10 mouse cellular contexts compared by ENCODE assay signal in the genomic region with DNA sequence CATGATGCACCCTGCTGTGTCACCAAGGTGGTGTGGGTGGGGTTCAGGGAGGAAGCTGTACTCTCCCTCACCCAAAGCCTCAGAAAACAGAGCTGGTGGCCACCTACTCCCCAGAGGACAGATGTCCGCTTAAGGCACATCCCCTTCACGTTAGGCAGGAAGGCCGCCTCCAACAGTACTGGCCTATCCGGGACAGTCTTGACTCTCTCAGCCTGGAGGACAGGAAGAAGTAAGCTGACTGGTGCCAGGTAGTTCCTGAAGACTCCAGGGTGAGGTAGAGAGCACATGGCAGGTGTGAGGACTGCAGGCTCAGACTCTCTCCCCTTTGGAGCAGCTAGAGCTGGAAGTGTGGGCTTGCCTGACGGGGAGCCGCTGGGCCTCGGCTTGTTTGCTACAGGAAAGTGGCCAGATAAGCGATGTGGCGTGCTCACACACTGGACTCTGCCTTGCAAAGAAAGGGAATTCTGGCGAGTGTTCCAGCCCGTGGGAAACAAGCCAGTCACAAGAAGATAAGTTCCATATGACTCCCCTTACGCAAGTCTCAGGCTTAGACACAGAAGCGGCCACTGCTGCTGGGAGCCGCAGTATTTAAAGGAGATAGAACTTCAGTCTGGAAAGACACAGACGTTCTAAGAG. TPM values are rescaled to one million over a fixed set of nuclear protein-coding genes. Genes with fewer than 3 reads are reported as not detected.
DNase-seq lines count a peak whose midpoint lies in the region; ATAC-seq and TF ChIP-seq lines count a peak whose summit lies in the region.
"Had no signal": no experiment of that assay in that cellular context is flagged by ENCODE, and none has a peak within 500 bp of the region (broad histone marks: within the 10 kb centered on the region; RNA-seq: fewer than 3 reads in every experiment).

No protein-coding gene starts in this region.

- H3K4me2 ChIP-seq in embryonic facial prominence, embryonic 14.5 days (ENCODE audit: low read depth, low read length) = peak overlapping the region; percentile 10; the same call in 1 of the 2 replicates
- H3K4me2 ChIP-seq in intestine, embryonic 15.5 days (replicated peaks) = no peak overlapping the region
- H3K4me2 ChIP-seq: midbrain, embryonic 12.5 days had no signal

- no peak overlapping the region for H3K27ac ChIP-seq in gastrocnemius, adult 2 months
- H3K27ac ChIP-seq in embryonic facial prominence, embryonic 14.5 days (replicated peaks; ENCODE audit: low read depth, low read length) = no peak overlapping the region
- peak overlapping the region; percentile 45 for H3K27ac ChIP-seq in intestine, embryonic 15.5 days
- H3K27ac ChIP-seq: midbrain, embryonic 12.5 days had no signal

- intact Hi-C loops in gastrocnemius, postnatal 14 days (cut with DNase I; ENCODE audit: low total_unique reads) = no loop called here
- intact Hi-C loops in gastrocnemius, adult 2 months (cut with DNase I) = no loop called here

- WGBS in embryonic facial prominence, embryonic 14.5 days = 49% methylated on average over 15 of the region's 15 CpGs
- 38% methylated on average over 15 of the region's 15 CpGs for WGBS in intestine, embryonic 15.5 days

- no peak overlapping the region for H3K9ac ChIP-seq in embryonic facial prominence, embryonic 14.5 days (ENCODE audit: low read depth, low read length)
- no peak overlapping the region for H3K9ac ChIP-seq in intestine, embryonic 15.5 days
- H3K9ac ChIP-seq: midbrain, embryonic 12.5 days had no signal

- H3K4me3 ChIP-seq in gastrocnemius, adult 2 months = no peak overlapping the region
- no peak overlapping the region for H3K4me3 ChIP-seq in embryonic facial prominence, embryonic 14.5 days (ENCODE audit: low read depth, low read length)
- no peak overlapping the region for H3K4me3 ChIP-seq in intestine, embryonic 15.5 days (replicated peaks)
- H3K4me3 ChIP-seq: midbrain, embryonic 12.5 days had no signal

- no peaks in the 10 kb centered on the region for H3K9me3 ChIP-seq in embryonic facial prominence, embryonic 14.5 days (ENCODE audit: control insufficient read depth, low read length)
- no peaks in the 10 kb centered on the region for H3K9me3 ChIP-seq in intestine, embryonic 15.5 days
- H3K9me3 ChIP-seq: midbrain, embryonic 12.5 days had no signal

- no peaks in the 10 kb centered on the region for H3K36me3 ChIP-seq in embryonic facial prominence, embryonic 14.5 days (ENCODE audit: control insufficient read depth, insufficient read depth, low read length)
- no peaks in the 10 kb centered on the region for H3K36me3 ChIP-seq in intestine, embryonic 15.5 days
- H3K36me3 ChIP-seq: midbrain, embryonic 12.5 days had no signal

- H3K27me3 ChIP-seq in embryonic facial prominence, embryonic 14.5 days (replicated peaks; ENCODE audit: control insufficient read depth, insufficient read depth, low read length) = no peaks in the 10 kb centered on the region
- H3K27me3 ChIP-seq in intestine, embryonic 15.5 days (replicated peaks) = no peaks in the 10 kb centered on the region
- H3K27me3 ChIP-seq: midbrain, embryonic 12.5 days had no signal

- H3K4me1 ChIP-seq in embryonic facial prominence, embryonic 14.5 days (ENCODE audit: control insufficient read depth, insufficient read depth, low read length) = peaks cover 21% of the 10 kb centered on the region
- H3K4me1 ChIP-seq in intestine, embryonic 15.5 days (replicated peaks) = peaks cover 3% of the 10 kb centered on the region
- H3K4me1 ChIP-seq: midbrain, embryonic 12.5 days had no signal

- no peak for TF ChIP-seq CTCF in gastrocnemius, adult 2 months (IDR thresholded peaks at IDR 0.05)

- DNase-seq in gastrocnemius, postnatal 14 days = peak; percentile 47
- DNase-seq in gastrocnemius, adult 2 months = no peak
- peak; percentile 65 for DNase-seq in embryonic facial prominence, embryonic 14.5 days (ENCODE audit: low spot score)
- peak; percentile 41 for DNase-seq in ovary, postnatal 14 days (ENCODE audit: low spot score)
- no peak for DNase-seq in thymus, postnatal 25 days
- no peak for DNase-seq in layer of hippocampus, adult 11-12 months (ENCODE audit: low spot score)

- no peak for ATAC-seq in embryonic facial prominence, embryonic 14.5 days (ENCODE audit: low read depth)
- peak; percentile 75 for ATAC-seq in intestine, embryonic 15.5 days
- no peak for ATAC-seq in erythroblast, adult 5-6 weeks (replicated peaks; ENCODE audit: low FRiP score, poor library complexity, severe bottlenecking)
- ATAC-seq: forebrain, embryonic 14.5 days had no signal

RNA-seq across cellular contexts. Expression of a gene that starts 48.3 kb away (rescaled TPM):
- total RNA-seq in gastrocnemius, postnatal 14 days (2021) = 1 to 10 TPM; 3.9 to 4.9 TPM
- 10 to 100 TPM; 15.2 to 44.8 TPM for total RNA-seq in gastrocnemius, adult 2 months (2021)
- polyA plus RNA-seq in embryonic facial prominence, embryonic 14.5 days (2014; fragmentation: Nextera tagmentation; extraction: Ambion mirVana) = 9.5 and 9.6 TPM in 2 replicates
- 6.4 and 7.6 TPM in 2 replicates for polyA plus RNA-seq in intestine, embryonic 15.5 days (2015; fragmentation: Nextera tagmentation; extraction: Ambion mirVana)
- total RNA-seq in erythroblast, adult 5-6 weeks (2015; ENCODE audit: low replicate concordance) = 6.9 and 9.0 TPM in 2 replicates
- 9.6 and 9.8 TPM in 2 replicates for total RNA-seq in erythroblast, adult 5-6 weeks (2017; ENCODE audit: low replicate concordance)

Comparison
In these comparisons a context has a peak if more than half of its experiments do, and no peak if none do; other contexts are left out.
1. DNase-seq: peak in gastrocnemius, postnatal 14 days (single experiment), embryonic facial prominence, embryonic 14.5 days (single experiment) and ovary, postnatal 14 days (single experiment); none in gastrocnemius, adult 2 months (single experiment), thymus, postnatal 25 days (single experiment) and layer of hippocampus, adult 11-12 months (single experiment).